Mouse (Mus musculus) limb, embryonic 11.5 days (tissue): ENCODE data around the gene Asb13. TPM values are rescaled to one million over a fixed set of nuclear protein-coding genes. Genes with fewer than 3 reads are reported as not detected.

Experiments
- ATAC-seq: fragments of 200-750 bp; cut with Nextera tagmentation; 2 replicates; pipeline ENCODE4 v1.8.0; 2017; ENCODE audit warnings: low read depth; ENCODE audit not compliant: insufficient number of reproducible peaks, low FRiP score, low TSS enrichment
- DNase-seq: peaks from one replicate; pipeline ENCODE4 v3.0.0-alpha.2; 2015; ENCODE audit warnings: low spot score
- H3K27ac ChIP-seq: fragments of 300-500 bp; sonication (generic); replicated peaks from 2 replicates; pipeline ENCODE4 v1.5.1; 2014; ENCODE audit warnings: low read depth, mild to moderate bottlenecking, low read length
- H3K27me3 ChIP-seq: fragments of 300-500 bp; sonication (generic); 2 replicates; pipeline ENCODE4 v1.6.1; 2014; ENCODE audit warnings: mild to moderate bottlenecking, low read length, mixed read lengths; ENCODE audit not compliant: control insufficient read depth, insufficient read depth
- H3K36me3 ChIP-seq: fragments of 300-500 bp; sonication (generic); 2 replicates; pipeline ENCODE4 v1.6.1; 2014; ENCODE audit warnings: mild to moderate bottlenecking, low read length, moderate library complexity, mixed read lengths; ENCODE audit not compliant: control insufficient read depth, insufficient read depth
- H3K4me1 ChIP-seq: fragments of 300-500 bp; sonication (generic); 2 replicates; pipeline ENCODE4 v1.6.1; 2014; ENCODE audit warnings: low read length, mixed read lengths; ENCODE audit not compliant: control insufficient read depth, insufficient read depth
- H3K4me2 ChIP-seq: fragments of 300-500 bp; sonication (generic); 2 replicates; pipeline ENCODE4 v1.6.1; 2014; ENCODE audit warnings: low read depth, mild to moderate bottlenecking, moderate library complexity; ENCODE audit not compliant: severe bottlenecking
- H3K4me3 ChIP-seq: fragments of 300-500 bp; sonication (generic); 2 replicates; pipeline ENCODE4 v1.5.1; 2014; ENCODE audit warnings: low read depth, low read length
- H3K9ac ChIP-seq: fragments of 300-500 bp; sonication (generic); 2 replicates; pipeline ENCODE4 v1.6.1; 2014; ENCODE audit warnings: mild to moderate bottlenecking, low read length
- H3K9me3 ChIP-seq: fragments of 300-500 bp; sonication (generic); 2 replicates; pipeline ENCODE4 v1.6.1; 2016; ENCODE audit warnings: low read length; ENCODE audit not compliant: control insufficient read depth
- WGBS: fragments of 180-500 bp; shearing (Covaris S2); extraction: QIAGEN DNeasy Blood & Tissue Kit; methylation state at CpG from one replicate; pipeline ENCODE4 v1.1.7; 2014; 5-methylcytosine and 5-hydroxymethylcytosine counted together
- polyA plus RNA-seq: library from polyadenylated mRNA; unstranded; fragments of >200 nt; fragmentation: Nextera tagmentation; extraction: Ambion mirVana; gene quantifications from 2 replicates; pipeline ENCODE4 v1.2.1, GENCODE M21; 2014

Asb13 gene
- 13.2 and 14.8 TPM in 2 replicates for polyA plus RNA-seq

GRCm38 (mm10) chr13:3633895-3634811 is at the start of gene Asb13:
Gene Asb13 (plus strand): TSS chr13:3634032.
- DNase-seq (peak; percentile 86), ATAC-seq (peak; percentile 92)
- H3K9me3 ChIP-seq, result no peaks in the 10 kb centered on the region
- H3K36me3 ChIP-seq, result no peaks in the 10 kb centered on the region
- H3K4me2 ChIP-seq, result peak within 1 kb of the TSS; percentile 58
- H3K27me3 ChIP-seq, result no peaks in the 10 kb centered on the region
- peak within 1 kb of the TSS; percentile 74 for H3K4me3 ChIP-seq
- no peak within 1 kb of the TSS for H3K27ac ChIP-seq
- under 1% methylated on average over 47 of the region's 47 CpGs for WGBS
- no peaks in the 10 kb centered on the region for H3K4me1 ChIP-seq
- peak within 1 kb of the TSS; percentile 72 for H3K9ac ChIP-seq

- Histone ChIP-seq H3K27me3 (no peaks in the 10 kb centered on the region), H3K36me3 (peaks cover 12% of the 10 kb centered on the region; the same call in 1 of the 2 replicates), H3K9ac (no peak overlapping the region), H3K4me3 (no peak overlapping the region), H3K4me2 (no peak overlapping the region), H3K27ac (no peak overlapping the region), H3K9me3 (no peaks in the 10 kb centered on the region), H3K4me1 (no peaks in the 10 kb centered on the region)
- DNase-seq (no peak), ATAC-seq (no peak)
- 91% methylated on average over 3 of the region's 3 CpGs for WGBS
These were observed 43.0 kb upstream of the Asb13 start for GRCm38 (mm10) chr13:3590789-3591188.

DNA sequence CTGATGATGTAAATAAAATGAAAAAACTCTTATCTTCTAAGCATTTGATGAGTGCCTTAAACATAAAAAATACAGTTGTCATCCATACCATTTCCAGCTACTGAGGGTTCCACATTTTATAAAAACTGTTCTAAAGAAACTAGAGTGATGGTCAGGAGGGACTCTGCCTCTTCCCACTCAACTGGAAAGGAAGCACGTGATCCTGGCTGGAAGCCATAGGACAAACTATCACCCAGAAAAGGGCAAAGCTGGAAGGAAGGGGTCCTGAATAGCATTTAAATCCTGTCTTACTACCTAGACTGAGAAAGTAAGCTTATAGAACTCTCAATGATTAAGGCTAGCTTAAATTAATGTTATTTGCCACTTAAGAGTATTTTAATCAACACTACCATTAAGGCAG is 39.5 kb upstream of the Asb13 start:
- Histone ChIP-seq H3K4me2 (no peak overlapping the region), H3K4me3 (no peak overlapping the region), H3K9ac (no peak overlapping the region), H3K9me3 (no peaks in the 10 kb centered on the region), H3K27me3 (no peaks in the 10 kb centered on the region), H3K27ac (no peak overlapping the region), H3K4me1 (no peaks in the 10 kb centered on the region), H3K36me3 (peaks cover 11% of the 10 kb centered on the region)
- ATAC-seq (no peak), DNase-seq (no peak)
- WGBS, result 90% methylated on average over 1 of the region's 1 CpGs

DNA sequence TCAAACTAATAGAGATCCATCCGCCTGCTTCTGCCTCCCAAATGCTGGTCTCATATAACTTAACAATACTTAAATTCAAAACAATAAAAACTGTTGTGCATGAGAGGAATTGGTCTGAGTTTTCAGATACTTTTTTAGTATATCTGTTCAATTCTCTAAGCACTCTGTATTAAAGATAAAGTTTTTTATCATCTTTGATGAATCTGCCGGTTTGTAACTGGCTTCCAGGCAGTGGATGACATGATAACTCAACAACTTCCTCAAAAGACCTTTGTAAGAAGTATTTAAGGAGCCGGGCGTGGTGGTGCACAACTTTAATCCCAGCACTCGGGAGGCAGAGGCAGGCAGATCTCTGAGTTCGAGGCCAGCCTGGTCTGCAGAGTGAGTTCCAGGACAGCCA is 37.6 kb upstream of the Asb13 start:
- WGBS, result 92% methylated on average over 6 of the region's 6 CpGs

GRCm38 (mm10) chr13:3609780-3610117 is 24.1 kb upstream of the Asb13 start:
- Histone ChIP-seq H3K27ac (no peak overlapping the region), H3K4me3 (peak overlapping the region; percentile 96), H3K9me3 (no peaks in the 10 kb centered on the region), H3K36me3 (no peaks in the 10 kb centered on the region), H3K4me1 (no peaks in the 10 kb centered on the region), H3K27me3 (no peaks in the 10 kb centered on the region), H3K9ac (peak overlapping the region; percentile 90), H3K4me2 (peak overlapping the region; percentile 49)
- WGBS, result 27% methylated on average over 8 of the region's 8 CpGs
- DNase-seq (no peak), ATAC-seq (no peak)

More for the DNA sequence above, 37.6 kb upstream of the Asb13 start:
- no peak for DNase-seq
- Histone ChIP-seq H3K4me1 (no peaks in the 10 kb centered on the region), H3K9ac (no peak overlapping the region), H3K4me2 (no peak overlapping the region), H3K9me3 (no peaks in the 10 kb centered on the region), H3K4me3 (no peak overlapping the region), H3K36me3 (peaks cover 9% of the 10 kb centered on the region), H3K27ac (no peak overlapping the region), H3K27me3 (no peaks in the 10 kb centered on the region)
- no peak for ATAC-seq

- Histone ChIP-seq H3K4me3 (peak overlapping the region; percentile 96), H3K4me2 (peak overlapping the region; percentile 49), H3K9me3 (no peaks in the 10 kb centered on the region), H3K27ac (peak overlapping the region; percentile 92), H3K9ac (peak overlapping the region; percentile 90), H3K36me3 (no peaks in the 10 kb centered on the region), H3K4me1 (no peaks in the 10 kb centered on the region), H3K27me3 (no peaks in the 10 kb centered on the region)
- ATAC-seq (peak; percentile 59; the same call in 1 of the 2 replicates), DNase-seq (peak; percentile 66)
- WGBS, result under 1% methylated on average over 48 of the region's 50 CpGs
These were observed 23.6 kb upstream of the Asb13 start for GRCm38 (mm10) chr13:3610118-3610794.

DNA sequence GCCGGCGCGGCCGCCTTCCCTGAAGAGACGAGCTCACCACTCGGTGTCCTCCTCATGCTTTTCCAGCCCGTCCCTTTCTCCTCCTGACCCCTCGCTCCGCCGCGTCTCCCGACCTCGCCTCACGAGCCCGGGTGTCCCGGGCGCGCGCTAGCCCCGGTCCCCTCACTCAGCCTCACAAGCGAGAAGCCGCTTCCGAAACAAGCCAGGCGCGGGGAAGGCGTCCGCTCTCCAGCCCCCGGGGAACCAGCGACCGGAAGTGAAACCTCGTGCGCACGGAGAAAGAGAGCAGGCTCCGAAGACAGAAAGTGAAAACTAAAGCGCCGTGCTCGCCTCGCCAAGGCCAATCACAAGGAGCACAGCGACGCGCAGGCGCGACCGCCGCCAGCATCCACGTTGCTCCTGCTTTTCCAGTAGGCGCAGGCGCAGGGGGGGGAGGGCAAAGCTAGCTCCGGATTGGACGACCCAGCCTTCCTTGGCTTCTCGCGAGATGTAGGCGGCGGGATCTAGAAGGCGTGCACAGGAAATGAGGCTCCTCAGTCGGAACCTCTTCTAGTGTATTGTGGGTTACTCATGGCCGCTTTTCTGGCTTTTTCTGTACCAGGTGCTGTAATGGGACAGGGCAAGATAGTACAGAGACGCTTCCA is 22.9 kb upstream of the Asb13 start, which contains the start of gene Fam208b:
Gene Fam208b, minus strand, starts transcription at position 314 of the 644 bp plus-strand sequence.
- H3K27me3 ChIP-seq, result no peaks in the 10 kb centered on the region
- H3K9me3 ChIP-seq, result no peaks in the 10 kb centered on the region
- peak within 1 kb of the TSS; percentile 92 for H3K27ac ChIP-seq
- DNase-seq, result peak; percentile 99
- peak within 1 kb of the TSS; percentile 49 for H3K4me2 ChIP-seq
- peak within 1 kb of the TSS; percentile 90 for H3K9ac ChIP-seq
- peak; percentile 98 for ATAC-seq
- peak within 1 kb of the TSS; percentile 96 for H3K4me3 ChIP-seq
- H3K36me3 ChIP-seq, result no peaks in the 10 kb centered on the region
- H3K4me1 ChIP-seq, result no peaks in the 10 kb centered on the region
- WGBS, result under 1% methylated on average over 58 of the region's 58 CpGs

DNA sequence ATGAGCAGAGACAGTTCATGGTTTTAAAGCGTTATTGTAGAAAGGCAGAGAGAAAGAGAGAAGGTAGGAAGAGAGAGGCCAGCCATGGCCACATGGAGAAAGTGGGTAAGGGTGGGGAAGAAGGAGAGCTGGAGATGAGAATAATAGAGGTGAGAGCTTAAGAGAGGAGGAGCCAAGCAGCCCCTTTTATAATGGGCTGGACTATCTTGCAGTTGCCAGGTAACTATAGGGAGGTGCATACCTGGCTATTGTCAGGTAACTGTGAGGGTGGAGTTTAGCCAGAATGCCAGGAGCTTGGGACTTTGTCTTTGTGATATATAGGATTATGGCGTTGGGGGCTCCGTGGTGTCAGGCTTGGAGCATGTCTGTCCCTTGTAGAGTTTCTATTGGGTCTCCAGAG is 6.7 kb upstream of the Asb13 start:
- H3K27me3 ChIP-seq, result no peaks in the 10 kb centered on the region
- H3K9me3 ChIP-seq, result no peaks in the 10 kb centered on the region
- no peak overlapping the region for H3K4me2 ChIP-seq
- H3K27ac ChIP-seq, result no peak overlapping the region
- no peak for ATAC-seq
- WGBS, result 54% methylated on average over 3 of the region's 3 CpGs
- peak; percentile 16 for DNase-seq
- H3K36me3 ChIP-seq, result no peaks in the 10 kb centered on the region
- no peak overlapping the region for H3K4me3 ChIP-seq
- H3K9ac ChIP-seq, result no peak overlapping the region
- no peaks in the 10 kb centered on the region for H3K4me1 ChIP-seq
